Mouse (Mus musculus): ENCODE results near the gene Pdzd2.

- peak; percentile 80 for TF ChIP-seq CTCF (IDR thresholded peaks at IDR 0.05; ENCODE audit: control insufficient read depth, insufficient read depth, low read length)
- no peak for TF ChIP-seq POLR2A (IDR thresholded peaks at IDR 0.05; ENCODE audit: borderline replicate concordance, control insufficient read depth, low read depth, low read length)
Observed at GRCm38 (mm10) chr15:12380548-12380947, 359.2 kb downstream of the Pdzd2 start.

Measured in bone marrow, adult 2 months (tissue).